Mouse (Mus musculus): ENCODE results near the gene Tdrd6.

DNA sequence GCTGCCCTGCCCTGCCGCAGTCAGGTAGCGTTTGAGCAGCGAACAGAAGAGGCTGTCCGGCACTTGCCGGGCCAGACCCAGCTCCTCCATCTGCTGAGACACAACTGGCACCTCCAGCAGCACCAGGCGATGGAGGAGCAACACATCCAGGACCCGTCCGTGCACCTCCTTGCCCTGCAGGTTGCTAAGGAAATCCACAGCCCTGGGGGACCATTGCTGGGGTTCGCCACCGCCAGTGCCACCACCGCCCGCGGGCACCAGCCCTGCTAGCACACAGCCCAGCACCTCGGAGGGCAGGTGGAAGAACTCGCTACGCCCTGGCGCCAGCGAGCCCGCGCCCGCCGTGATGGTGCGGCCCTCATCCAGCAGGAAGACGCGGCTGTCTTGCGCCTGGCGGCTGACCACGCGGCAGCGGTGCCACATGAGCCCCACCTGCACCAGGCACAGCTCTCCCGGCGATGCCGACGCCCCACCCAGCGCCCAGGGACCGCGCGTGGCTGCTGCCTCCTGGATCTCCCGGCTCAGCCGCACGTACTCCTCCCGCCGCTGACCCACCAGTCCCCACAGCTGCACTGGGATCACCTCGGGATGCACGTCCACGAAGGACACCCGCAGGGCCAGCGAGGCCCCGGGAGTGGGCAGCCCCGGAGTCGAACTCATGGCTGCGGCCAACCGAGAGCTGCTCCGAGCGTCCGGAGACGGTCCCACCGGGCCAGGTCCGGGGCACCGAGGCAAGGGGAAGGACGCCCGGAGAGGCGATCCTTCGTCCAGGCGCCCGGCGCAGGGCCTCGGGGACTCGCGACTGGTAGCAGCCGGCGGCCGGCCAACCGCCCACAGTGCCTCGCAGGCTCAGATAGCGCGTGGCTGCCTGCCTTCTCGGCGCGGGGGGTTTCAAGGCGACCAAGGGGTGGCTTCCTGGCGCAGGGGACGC lies at the start of gene Tdrd6:
- TF ChIP-seq GATA1 (IDR thresholded peaks at IDR 0.05; ENCODE audit: low read length): no peak
- no peak for TF ChIP-seq TAL1 (IDR thresholded peaks at IDR 0.05; ENCODE audit: low read length)

Measured in erythroblast, embryonic 14.5 days (primary cell).